Mouse (Mus musculus) neural tube, embryonic 14.5 days (tissue): Measurements from ENCODE around the gene Rnf182. TPM values are rescaled to one million over a fixed set of nuclear protein-coding genes. Genes with fewer than 3 reads are reported as not detected.

ENCODE experiments used
- ATAC-seq: fragments of 200-750 bp; cut with Nextera tagmentation; 2 replicates; pipeline ENCODE4 v1.8.0; 2017; ENCODE audit warnings: low read depth, mild to moderate bottlenecking, moderate TSS enrichment, moderate library complexity
- H3K27ac ChIP-seq: fragments of 300-500 bp; sonication (generic); 2 replicates; pipeline ENCODE4 v1.5.1; 2014; ENCODE audit warnings: low read depth, mild to moderate bottlenecking, control low read depth, low read length, moderate library complexity, mixed read lengths
- H3K27me3 ChIP-seq: fragments of 300-500 bp; sonication (generic); 2 replicates; pipeline ENCODE4 v1.6.1; 2014; ENCODE audit warnings: low read length; ENCODE audit not compliant: control insufficient read depth, insufficient read depth
- H3K36me3 ChIP-seq: fragments of 300-500 bp; sonication (generic); 2 replicates; pipeline ENCODE4 v1.6.1; 2014; ENCODE audit warnings: low read length, mixed read lengths; ENCODE audit not compliant: control insufficient read depth, insufficient read depth
- H3K4me1 ChIP-seq: fragments of 300-500 bp; sonication (generic); 2 replicates; pipeline ENCODE4 v1.6.1; 2014; ENCODE audit warnings: low read length; ENCODE audit not compliant: control insufficient read depth, insufficient read depth
- H3K4me2 ChIP-seq: fragments of 300-500 bp; sonication (generic); 2 replicates; pipeline ENCODE4 v1.6.1; 2014; ENCODE audit warnings: mild to moderate bottlenecking, low read depth, low read length, control low read depth
- H3K4me3 ChIP-seq: fragments of 300-500 bp; sonication (generic); 2 replicates; pipeline ENCODE4 v1.5.1; 2014; ENCODE audit warnings: low read depth, low read length, control low read depth, mixed read lengths
- H3K9ac ChIP-seq: fragments of 300-500 bp; sonication (generic); replicated peaks from 2 replicates; pipeline ENCODE4 v1.6.1; 2014; ENCODE audit warnings: low read depth, mild to moderate bottlenecking, control low read depth, low read length, mixed read lengths
- H3K9me3 ChIP-seq: fragments of 300-500 bp; sonication (generic); 2 replicates; pipeline ENCODE4 v1.6.1; 2016; ENCODE audit warnings: low read length; ENCODE audit not compliant: control insufficient read depth
- WGBS: fragments of 180-500 bp; shearing (Covaris S2); extraction: QIAGEN DNeasy Blood & Tissue Kit; methylation state at CpG from one replicate; pipeline ENCODE4 v1.1.7; 2014; 5-methylcytosine and 5-hydroxymethylcytosine counted together
- polyA plus RNA-seq: library from polyadenylated mRNA; unstranded; fragments of >200 nt; fragmentation: Nextera tagmentation; extraction: Ambion mirVana; gene quantifications from 2 replicates; pipeline ENCODE4 v1.2.1, GENCODE M21; 2014

Rnf182 gene
- polyA plus RNA-seq = 27.5 and 35.1 TPM in 2 replicates

DNA sequence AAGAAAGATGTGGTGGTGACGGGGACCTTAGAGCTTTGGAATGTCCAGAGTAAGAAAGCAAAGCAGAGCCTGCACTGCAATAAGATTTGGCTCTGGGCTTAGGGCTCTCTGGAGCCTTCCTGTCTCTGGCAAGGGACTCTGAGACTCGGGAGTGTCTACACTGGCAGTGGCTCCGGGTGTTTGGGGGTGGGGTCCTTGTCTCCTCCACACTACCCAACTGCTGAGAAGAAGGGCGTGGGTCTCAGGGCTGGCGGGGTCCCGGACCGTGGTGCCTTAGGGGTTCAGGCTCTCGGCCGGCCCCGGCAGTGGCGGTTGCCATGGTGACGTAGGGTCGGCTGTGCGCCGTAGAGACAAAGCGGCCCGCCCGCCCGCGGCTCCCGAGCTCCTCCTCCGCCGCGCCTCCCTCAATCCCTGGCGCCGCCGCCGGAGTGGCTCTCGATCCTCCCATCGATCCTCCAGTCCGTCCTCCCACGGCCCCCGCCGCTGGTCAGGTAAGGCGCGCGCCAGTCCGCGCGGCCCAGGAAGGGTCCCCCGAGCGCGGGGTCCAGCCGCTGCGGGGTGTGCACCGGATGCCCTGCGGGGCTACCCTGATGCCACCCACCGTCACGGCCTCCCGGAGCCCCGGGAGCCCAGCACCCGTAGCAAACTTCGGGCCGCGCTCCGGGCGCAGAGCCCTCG is at the start of gene Rnf182:
Gene Rnf182, plus strand, starts transcription at position 134 of the 678 bp plus-strand sequence.
- WGBS = under 1% methylated on average over 52 of the region's 58 CpGs
- Histone ChIP-seq H3K27me3 (no peaks in the 10 kb centered on the region), H3K27ac (peak within 1 kb of the TSS; percentile 70; the same call in 1 of the 2 replicates), H3K4me3 (peak within 1 kb of the TSS; percentile 78), H3K36me3 (no peaks in the 10 kb centered on the region), H3K9ac (peak within 1 kb of the TSS; percentile 80), H3K9me3 (no peaks in the 10 kb centered on the region), H3K4me2 (peak within 1 kb of the TSS; percentile 89), H3K4me1 (peaks cover 14% of the 10 kb centered on the region)
- ATAC-seq = peak; percentile 93

- WGBS = 86% methylated on average over 8 of the region's 8 CpGs
- H3K27me3 ChIP-seq = no peaks in the 10 kb centered on the region
- no peaks in the 10 kb centered on the region for H3K9me3 ChIP-seq
- no peak overlapping the region for H3K9ac ChIP-seq
- H3K27ac ChIP-seq = no peak overlapping the region
- no peak overlapping the region for H3K4me3 ChIP-seq
- H3K36me3 ChIP-seq = no peaks in the 10 kb centered on the region
- H3K4me2 ChIP-seq = no peak overlapping the region
- H3K4me1 ChIP-seq = no peaks in the 10 kb centered on the region
- no peak for ATAC-seq
These were observed 49.3 kb upstream of the Rnf182 start for GRCm38 (mm10) chr13:43566184-43566583.

GRCm38 (mm10) chr13:43567141-43567891 is 48.2 kb upstream of the Rnf182 start:
- no peaks in the 10 kb centered on the region for H3K4me1 ChIP-seq
- ATAC-seq = no peak
- H3K36me3 ChIP-seq = no peaks in the 10 kb centered on the region
- no peak overlapping the region for H3K27ac ChIP-seq
- H3K27me3 ChIP-seq = no peaks in the 10 kb centered on the region
- H3K9ac ChIP-seq = no peak overlapping the region
- no peaks in the 10 kb centered on the region for H3K9me3 ChIP-seq
- no peak overlapping the region for H3K4me3 ChIP-seq
- no peak overlapping the region for H3K4me2 ChIP-seq
- 71% methylated on average over 24 of the region's 25 CpGs for WGBS

GRCm38 (mm10) chr13:43573979-43574378 is 41.5 kb upstream of the Rnf182 start:
- WGBS = 88% methylated on average over 2 of the region's 2 CpGs
- no peaks in the 10 kb centered on the region for H3K9me3 ChIP-seq
- ATAC-seq = no peak
- no peaks in the 10 kb centered on the region for H3K27me3 ChIP-seq
- H3K4me2 ChIP-seq = no peak overlapping the region
- H3K4me1 ChIP-seq = no peaks in the 10 kb centered on the region
- H3K4me3 ChIP-seq = no peak overlapping the region
- no peak overlapping the region for H3K27ac ChIP-seq
- no peak overlapping the region for H3K9ac ChIP-seq
- H3K36me3 ChIP-seq = no peaks in the 10 kb centered on the region

DNA sequence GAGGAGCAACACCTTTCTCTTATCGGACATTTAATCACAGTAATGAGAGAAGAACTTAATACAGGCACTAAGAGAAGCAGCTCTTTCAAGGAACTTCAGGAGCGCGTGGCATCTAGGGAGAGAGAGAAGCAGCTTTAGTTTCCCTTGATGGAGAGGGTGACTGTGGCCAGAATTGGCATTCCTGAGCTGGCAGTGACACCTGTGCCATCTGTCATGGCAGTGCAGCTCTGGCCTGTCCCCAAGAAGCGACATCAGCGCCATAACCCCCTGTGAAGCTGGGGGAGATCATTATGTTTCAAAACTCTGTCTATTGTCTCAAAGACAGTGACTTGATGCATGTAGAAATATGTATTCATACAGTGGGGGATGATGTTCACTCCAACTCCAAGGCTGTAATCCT is 40.1 kb upstream of the Rnf182 start:
- WGBS = 93% methylated on average over 5 of the region's 5 CpGs

GRCm38 (mm10) chr13:43577254-43577653 is 38.3 kb upstream of the Rnf182 start:
- Histone ChIP-seq H3K4me1 (no peaks in the 10 kb centered on the region), H3K4me2 (no peak overlapping the region), H3K4me3 (no peak overlapping the region), H3K27me3 (no peaks in the 10 kb centered on the region), H3K36me3 (no peaks in the 10 kb centered on the region), H3K27ac (no peak overlapping the region), H3K9me3 (no peaks in the 10 kb centered on the region), H3K9ac (no peak overlapping the region)
- WGBS = 63% methylated on average over 5 of the region's 5 CpGs
- no peak for ATAC-seq

More for the DNA sequence above, 40.1 kb upstream of the Rnf182 start:
- Histone ChIP-seq H3K36me3 (no peaks in the 10 kb centered on the region), H3K9me3 (no peaks in the 10 kb centered on the region), H3K27me3 (no peaks in the 10 kb centered on the region), H3K4me1 (no peaks in the 10 kb centered on the region), H3K9ac (no peak overlapping the region), H3K4me2 (no peak overlapping the region), H3K4me3 (no peak overlapping the region), H3K27ac (no peak overlapping the region)
- no peak for ATAC-seq

DNA sequence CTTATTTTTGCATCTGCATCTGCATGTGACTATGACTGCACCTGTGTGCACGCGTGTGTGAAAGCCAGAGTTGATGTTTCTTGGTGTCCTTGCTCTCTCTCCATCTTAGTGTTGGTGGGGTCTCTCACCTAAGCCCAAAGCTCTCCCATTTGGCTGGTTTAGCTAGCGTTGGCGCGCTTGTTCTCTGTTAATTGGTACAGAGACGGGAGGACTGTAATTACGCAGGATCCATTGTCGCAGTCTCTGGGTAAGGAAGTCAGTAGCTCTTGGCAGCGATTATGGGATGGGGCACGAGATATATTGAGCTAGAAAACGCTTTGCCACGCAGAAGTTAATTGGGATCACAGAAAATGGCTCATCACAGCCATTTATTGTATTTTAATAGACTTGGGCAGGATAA is 37.7 kb upstream of the Rnf182 start:
- Histone ChIP-seq H3K4me1 (no peaks in the 10 kb centered on the region), H3K4me2 (no peak overlapping the region), H3K27ac (no peak overlapping the region), H3K9me3 (no peaks in the 10 kb centered on the region), H3K27me3 (no peaks in the 10 kb centered on the region), H3K36me3 (no peaks in the 10 kb centered on the region), H3K9ac (no peak overlapping the region), H3K4me3 (no peak overlapping the region)
- ATAC-seq = no peak
- WGBS = 78% methylated on average over 12 of the region's 12 CpGs

DNA sequence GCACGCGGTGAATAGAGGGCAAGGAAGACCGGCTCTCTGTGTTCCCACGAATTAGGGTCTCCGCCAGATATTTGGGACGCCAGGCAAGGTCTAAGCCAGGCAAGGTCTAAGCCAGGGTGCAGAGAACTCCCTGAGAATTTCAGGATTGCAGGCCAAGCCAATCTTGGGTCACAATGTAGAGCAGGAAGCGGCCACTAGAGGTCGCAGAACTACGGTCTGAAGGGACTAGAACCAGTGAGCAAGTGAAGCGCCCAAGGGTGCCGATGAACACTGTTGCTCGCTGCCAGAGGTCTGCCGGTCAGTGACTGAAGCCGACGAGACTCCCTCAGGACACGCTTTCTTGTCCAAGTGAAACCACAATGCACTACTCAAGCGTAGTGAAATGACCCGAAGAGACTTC is 35.8 kb upstream of the Rnf182 start:
- Histone ChIP-seq H3K4me2 (no peak overlapping the region), H3K9ac (no peak overlapping the region), H3K27me3 (no peaks in the 10 kb centered on the region), H3K4me1 (no peaks in the 10 kb centered on the region), H3K27ac (no peak overlapping the region), H3K4me3 (no peak overlapping the region), H3K36me3 (no peaks in the 10 kb centered on the region), H3K9me3 (no peaks in the 10 kb centered on the region)
- WGBS = 22% methylated on average over 18 of the region's 18 CpGs
- ATAC-seq = no peak

GRCm38 (mm10) chr13:43580661-43581060 is 34.8 kb upstream of the Rnf182 start:
- Histone ChIP-seq H3K4me3 (no peak overlapping the region), H3K4me1 (no peaks in the 10 kb centered on the region), H3K36me3 (no peaks in the 10 kb centered on the region), H3K9me3 (no peaks in the 10 kb centered on the region), H3K9ac (no peak overlapping the region), H3K4me2 (no peak overlapping the region), H3K27me3 (no peaks in the 10 kb centered on the region), H3K27ac (no peak overlapping the region)
- ATAC-seq = no peak
- 95% methylated on average over 5 of the region's 5 CpGs for whole genome bisulfite sequencing
